Mouse (Mus musculus) intestine, embryonic 15.5 days (tissue): ENCODE data around the gene B3gnt8. TPM values are rescaled to one million over a fixed set of nuclear protein-coding genes. Genes with fewer than 3 reads are reported as not detected.

Experiments used
- ATAC-seq: fragments of 200-750 bp; cut with Nextera tagmentation; 2 replicates; pipeline ENCODE4 v1.8.0; 2017; ENCODE audit warnings: moderate TSS enrichment, moderate library complexity
- H3K27ac ChIP-seq: fragments of 300-500 bp; sonication (generic); 2 replicates; pipeline ENCODE4 v1.5.1; 2015; ENCODE audit warnings: mild to moderate bottlenecking, inconsistent platforms
- H3K27me3 ChIP-seq: fragments of 300-500 bp; sonication (generic); replicated peaks from 2 replicates; pipeline ENCODE4 v1.6.1; 2015; ENCODE audit warnings: inconsistent platforms
- H3K36me3 ChIP-seq: fragments of 300-500 bp; sonication (generic); 2 replicates; pipeline ENCODE4 v1.6.1; 2015; ENCODE audit warnings: inconsistent platforms
- H3K4me1 ChIP-seq: fragments of 300-500 bp; sonication (generic); replicated peaks from 2 replicates; pipeline ENCODE4 v1.6.1; 2015; ENCODE audit warnings: inconsistent platforms
- H3K4me2 ChIP-seq: fragments of 300-500 bp; sonication (generic); replicated peaks from 2 replicates; pipeline ENCODE4 v1.6.1; 2015; ENCODE audit warnings: mild to moderate bottlenecking, inconsistent platforms
- H3K4me3 ChIP-seq: fragments of 300-500 bp; sonication (generic); replicated peaks from 2 replicates; pipeline ENCODE4 v1.5.1; 2015; ENCODE audit warnings: inconsistent platforms
- H3K9ac ChIP-seq: fragments of 300-500 bp; sonication (generic); 2 replicates; pipeline ENCODE4 v1.6.1; 2015; ENCODE audit warnings: inconsistent platforms
- H3K9me3 ChIP-seq: fragments of 300-500 bp; sonication (generic); 2 replicates; pipeline ENCODE4 v1.6.1; 2016; ENCODE audit warnings: inconsistent platforms
- WGBS: fragments of 180-500 bp; shearing (Covaris S2); methylation state at CpG from one replicate; pipeline ENCODE4 v1.1.7; 2015; 5-methylcytosine and 5-hydroxymethylcytosine counted together
- polyA plus RNA-seq: library from polyadenylated mRNA; unstranded; fragments of >200 nt; fragmentation: Nextera tagmentation; extraction: Ambion mirVana; gene quantifications from 2 replicates; pipeline ENCODE4 v1.2.1, GENCODE M21; 2015

The B3gnt8 gene
- polyA plus RNA-seq, 1 experiment from 2014 or later = 7.1 TPM

- ATAC-seq = no peak
- peaks cover 5% of the 10 kb centered on the region; the same call in 1 of the 2 replicates for H3K36me3 ChIP-seq
- H3K27ac ChIP-seq = no peak overlapping the region
- WGBS = 91% methylated on average over 11 of the region's 11 CpGs
- peaks cover 28% of the 10 kb centered on the region for H3K4me1 ChIP-seq
- no peaks in the 10 kb centered on the region for H3K9me3 ChIP-seq
- no peak overlapping the region for H3K4me2 ChIP-seq
- no peak overlapping the region for H3K9ac ChIP-seq
- H3K27me3 ChIP-seq = no peaks in the 10 kb centered on the region
- no peak overlapping the region for H3K4me3 ChIP-seq
These were observed 2.5 kb upstream of the B3gnt8 start for GRCm38 (mm10) chr7:25623857-25624370.

- H3K36me3 ChIP-seq = peaks cover 7% of the 10 kb centered on the region; the same call in 1 of the 2 replicates
- H3K27ac ChIP-seq = 0 out of 2 replicates have a peak overlapping the region, but pooled peaks have one; percentile 40
- 67% methylated on average over 5 of the region's 5 CpGs for WGBS
- no peak for ATAC-seq
- no peak overlapping the region for H3K4me2 ChIP-seq
- peaks cover 29% of the 10 kb centered on the region for H3K4me1 ChIP-seq
- no peak overlapping the region for H3K4me3 ChIP-seq
- no peaks in the 10 kb centered on the region for H3K27me3 ChIP-seq
- H3K9me3 ChIP-seq = no peaks in the 10 kb centered on the region
- H3K9ac ChIP-seq = no peak overlapping the region
These were observed 1.6 kb upstream of the B3gnt8 start for GRCm38 (mm10) chr7:25624851-25625250.

- no peak overlapping the region for H3K27ac ChIP-seq
- no peaks in the 10 kb centered on the region for H3K27me3 ChIP-seq
- peaks cover 25% of the 10 kb centered on the region for H3K4me1 ChIP-seq
- ATAC-seq = no peak
- no peak overlapping the region for H3K4me3 ChIP-seq
- H3K36me3 ChIP-seq = peaks cover 16% of the 10 kb centered on the region; the same call in 1 of the 2 replicates
- 74% methylated on average over 10 of the region's 10 CpGs for WGBS
- no peaks in the 10 kb centered on the region for H3K9me3 ChIP-seq
- no peak overlapping the region for H3K9ac ChIP-seq
- no peak overlapping the region for H3K4me2 ChIP-seq
These were observed 732 bp upstream of the B3gnt8 start for GRCm38 (mm10) chr7:25625594-25626250.

- H3K27me3 ChIP-seq = no peaks in the 10 kb centered on the region
- peak overlapping the region; percentile 60 for H3K27ac ChIP-seq
- H3K36me3 ChIP-seq = peaks cover 16% of the 10 kb centered on the region; the same call in 1 of the 2 replicates
- peak overlapping the region; percentile 48 for H3K4me3 ChIP-seq
- peak overlapping the region; percentile 84 for H3K4me2 ChIP-seq
- H3K4me1 ChIP-seq = peaks cover 25% of the 10 kb centered on the region
- H3K9ac ChIP-seq = peak overlapping the region; percentile 57
- no peaks in the 10 kb centered on the region for H3K9me3 ChIP-seq
- peak; percentile 91 for ATAC-seq
- 15% methylated on average over 37 of the region's 38 CpGs for WGBS
These were observed 1.2 kb downstream of the B3gnt8 start for GRCm38 (mm10) chr7:25627431-25628322.

GRCm38 (mm10) chr7:25628323-25628620 is 1.8 kb downstream of the B3gnt8 start:
- Histone ChIP-seq H3K4me1 (peaks cover 25% of the 10 kb centered on the region), H3K36me3 (peaks cover 16% of the 10 kb centered on the region; the same call in 1 of the 2 replicates), H3K4me2 (peak overlapping the region; percentile 84), H3K4me3 (peak overlapping the region; percentile 48), H3K27me3 (no peaks in the 10 kb centered on the region), H3K9me3 (no peaks in the 10 kb centered on the region), H3K27ac (no peak overlapping the region), H3K9ac (peak overlapping the region; percentile 57)
- ATAC-seq = no peak
- 56% methylated on average over 8 of the region's 8 CpGs for WGBS

- H3K36me3 ChIP-seq = 0 out of 2 replicates have a peak, but pooled peaks cover 13% of the 10 kb centered on the region
These were observed 6.2 kb downstream of the B3gnt8 start for GRCm38 (mm10) chr7:25632679-25633078.

GRCm38 (mm10) chr7:25636373-25636772 is 9.9 kb downstream of the B3gnt8 start:
- ATAC-seq = no peak

More at GRCm38 (mm10) chr7:25632679-25633078, 6.2 kb downstream of the B3gnt8 start:
- Histone ChIP-seq H3K4me3 (no peak overlapping the region), H3K27ac (no peak overlapping the region), H3K9me3 (no peaks in the 10 kb centered on the region), H3K4me1 (peaks cover 11% of the 10 kb centered on the region), H3K4me2 (no peak overlapping the region), H3K27me3 (no peaks in the 10 kb centered on the region), H3K9ac (no peak overlapping the region)
- 91% methylated on average over 5 of the region's 5 CpGs for WGBS
- ATAC-seq = no peak

GRCm38 (mm10) chr7:25637099-25637498 is 10.6 kb downstream of the B3gnt8 start:
- no peaks in the 10 kb centered on the region for H3K27me3 ChIP-seq

More at GRCm38 (mm10) chr7:25636373-25636772, 9.9 kb downstream of the B3gnt8 start:
- Histone ChIP-seq H3K27ac (no peak overlapping the region), H3K4me2 (no peak overlapping the region), H3K9ac (no peak overlapping the region), H3K4me1 (no peaks in the 10 kb centered on the region), H3K36me3 (0 out of 2 replicates have a peak, but pooled peaks cover 2% of the 10 kb centered on the region), H3K9me3 (no peaks in the 10 kb centered on the region), H3K27me3 (no peaks in the 10 kb centered on the region), H3K4me3 (no peak overlapping the region)
- WGBS = 27% methylated on average over 3 of the region's 3 CpGs

GRCm38 (mm10) chr7:25639754-25640153 is 13.3 kb downstream of the B3gnt8 start:
- 88% methylated on average over 4 of the region's 4 CpGs for WGBS
- no peaks in the 10 kb centered on the region for H3K9me3 ChIP-seq

More at GRCm38 (mm10) chr7:25637099-25637498, 10.6 kb downstream of the B3gnt8 start:
- no peak for ATAC-seq
- no peak overlapping the region for H3K4me2 ChIP-seq
- WGBS = 91% methylated on average over 5 of the region's 5 CpGs
- H3K4me1 ChIP-seq = no peaks in the 10 kb centered on the region
- no peak overlapping the region for H3K27ac ChIP-seq
- 0 out of 2 replicates have a peak, but pooled peaks cover 2% of the 10 kb centered on the region for H3K36me3 ChIP-seq
- H3K9ac ChIP-seq = no peak overlapping the region
- no peak overlapping the region for H3K4me3 ChIP-seq
- H3K9me3 ChIP-seq = no peaks in the 10 kb centered on the region

GRCm38 (mm10) chr7:25644136-25644535 is 17.7 kb downstream of the B3gnt8 start:
- Histone ChIP-seq H3K27me3 (no peaks in the 10 kb centered on the region), H3K27ac (no peak overlapping the region), H3K9ac (no peak overlapping the region), H3K9me3 (no peaks in the 10 kb centered on the region), H3K4me1 (no peaks in the 10 kb centered on the region), H3K4me2 (no peak overlapping the region), H3K36me3 (no peaks in the 10 kb centered on the region), H3K4me3 (no peak overlapping the region)
- ATAC-seq = no peak
- 76% methylated on average over 10 of the region's 10 CpGs for WGBS

More at GRCm38 (mm10) chr7:25639754-25640153, 13.3 kb downstream of the B3gnt8 start:
- ATAC-seq = no peak
- no peaks in the 10 kb centered on the region for H3K4me1 ChIP-seq
- H3K9ac ChIP-seq = no peak overlapping the region
- no peak overlapping the region for H3K27ac ChIP-seq
- H3K4me2 ChIP-seq = no peak overlapping the region
- H3K27me3 ChIP-seq = no peaks in the 10 kb centered on the region
- no peak overlapping the region for H3K4me3 ChIP-seq
- 0 out of 2 replicates have a peak, but pooled peaks cover 2% of the 10 kb centered on the region for H3K36me3 ChIP-seq

GRCm38 (mm10) chr7:25644631-25645030 is 18.2 kb downstream of the B3gnt8 start:
- H3K4me2 ChIP-seq = no peak overlapping the region
- no peak overlapping the region for H3K27ac ChIP-seq
- H3K27me3 ChIP-seq = no peaks in the 10 kb centered on the region
- no peaks in the 10 kb centered on the region for H3K4me1 ChIP-seq
- 76% methylated on average over 4 of the region's 4 CpGs for WGBS
- H3K9ac ChIP-seq = no peak overlapping the region
- no peak for ATAC-seq
- no peaks in the 10 kb centered on the region for H3K36me3 ChIP-seq
- no peak overlapping the region for H3K4me3 ChIP-seq
- no peaks in the 10 kb centered on the region for H3K9me3 ChIP-seq

GRCm38 (mm10) chr7:25645074-25645473 is 18.6 kb downstream of the B3gnt8 start:
- Histone ChIP-seq H3K9me3 (no peaks in the 10 kb centered on the region), H3K9ac (no peak overlapping the region), H3K36me3 (no peaks in the 10 kb centered on the region), H3K27me3 (no peaks in the 10 kb centered on the region), H3K4me2 (no peak overlapping the region), H3K4me1 (no peaks in the 10 kb centered on the region), H3K4me3 (no peak overlapping the region), H3K27ac (no peak overlapping the region)
- 70% methylated on average over 14 of the region's 14 CpGs for whole genome bisulfite sequencing
- ATAC-seq = no peak
